Mouse (Mus musculus) spleen, adult 2 months (tissue): ENCODE measurements around the gene P2ry2.

Experiments used
- CTCF ChIP-seq: fragments of 200-500 bp; IDR thresholded peaks from 2 replicates; pipeline ENCODE4 v1.5.1; 2011; ENCODE audit warnings: mild to moderate bottlenecking, inconsistent platforms; ENCODE audit not compliant: insufficient read depth, insufficient read length, insufficient replicate concordance; ENCODE audit errors: extremely low read depth
- POLR2A ChIP-seq: fragments of 200-500 bp; IDR thresholded peaks from 2 replicates; pipeline ENCODE4 v1.6.1; 2011; ENCODE audit warnings: low read depth, low read length, inconsistent platforms

GRCm38 (mm10) chr7:101061381-101061780, 48.7 kb upstream of the P2ry2 start:
- TF ChIP-seq CTCF (peak; percentile 78; the same call in 1 of the 2 replicates), POLR2A (no peak)
